Mouse (Mus musculus) cerebellum, adult 2 months (tissue): Measurements from ENCODE around the gene Has1. TPM values are rescaled to one million over a fixed set of nuclear protein-coding genes. Genes with fewer than 3 reads are reported as not detected.
"Not testable (repeated sequence)": the region's sequence is repeated elsewhere in the genome, so short reads cannot be mapped to it uniquely, and the experiment has no call there.

Experiments
- DNase-seq, 2 experiments: peaks; one replicate each; pipeline ENCODE4 v3.0.0; 2021
- H3K27ac ChIP-seq: fragments of 200-500 bp; 2 replicates; pipeline ENCODE4 v1.5.1; 2012; ENCODE audit warnings: low read length, control low read depth, inconsistent platforms; ENCODE audit not compliant: insufficient read depth
- H3K27me3 ChIP-seq: fragments of 200-500 bp; 2 replicates; pipeline ENCODE4 v1.6.1; 2012; ENCODE audit warnings: inconsistent platforms, mild to moderate bottlenecking, low read length, moderate library complexity; ENCODE audit not compliant: control insufficient read depth, insufficient read depth
- H3K4me1 ChIP-seq: fragments of 200-500 bp; 2 replicates; pipeline ENCODE4 v1.6.1; 2011; ENCODE audit warnings: low read length; ENCODE audit not compliant: control insufficient read depth, insufficient read depth
- H3K4me3 ChIP-seq: fragments of 200-500 bp; replicated peaks from 2 replicates; pipeline ENCODE3; 2011; ENCODE audit warnings: mild to moderate bottlenecking, low read depth, low read length, control low read depth; ENCODE audit not compliant: insufficient read depth
- CTCF ChIP-seq: fragments of 200-500 bp; IDR thresholded peaks from 2 replicates; pipeline ENCODE4 v1.5.1; 2011; ENCODE audit warnings: low read depth, mild to moderate bottlenecking, control low read depth, low read length, moderate library complexity, borderline replicate concordance; ENCODE audit not compliant: insufficient read depth
- POLR2A ChIP-seq: fragments of 200-500 bp; IDR thresholded peaks from 2 replicates; pipeline ENCODE4 v1.6.1; 2011; ENCODE audit warnings: low read length, control low read depth, borderline replicate concordance; ENCODE audit not compliant: insufficient read depth
- WGBS: fragments of 180-500 bp; shearing (Covaris S2); methylation state at CpG from one replicate; pipeline ENCODE4 v1.1.7; 2018; 5-methylcytosine and 5-hydroxymethylcytosine counted together
- polyA plus RNA-seq: library from polyadenylated mRNA; depleted of rRNA; stranded (reverse); fragments of >200 nt; gene quantifications from 2 replicates; pipeline ENCODE4 v1.2.3, GENCODE M21; 2012

Gene Has1
- polyA plus RNA-seq, 1 experiment: 0.93 TPM

DNA sequence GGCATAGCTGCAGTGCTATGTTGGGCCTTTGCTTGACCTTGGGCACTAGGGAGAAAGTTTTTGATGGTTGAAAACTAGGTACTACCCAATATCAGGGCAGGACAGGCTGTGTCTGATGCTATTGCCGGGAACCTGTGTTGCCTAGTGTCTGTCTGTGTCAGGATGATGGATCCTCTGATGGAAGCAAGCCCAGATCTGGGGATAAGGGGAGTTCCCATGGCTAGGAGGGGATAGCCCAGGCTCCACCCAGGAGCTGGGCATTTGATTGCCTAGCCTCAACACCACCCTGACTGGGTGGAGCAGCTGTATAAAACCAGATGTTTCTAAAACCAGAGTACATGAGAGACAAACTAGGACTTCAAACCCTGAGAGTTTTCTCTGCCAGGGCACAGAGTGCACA is 1.6 kb upstream of the Has1 start:
- no peak overlapping the region for H3K27ac ChIP-seq
- TF ChIP-seq CTCF: no peak
- no peak for TF ChIP-seq POLR2A
- no peak for DNase-seq
- no peaks in the 10 kb centered on the region for H3K27me3 ChIP-seq
- H3K4me3 ChIP-seq: no peak overlapping the region
- 44% methylated on average over 1 of the region's 1 CpGs for WGBS
- H3K4me1 ChIP-seq: no peaks in the 10 kb centered on the region

DNA sequence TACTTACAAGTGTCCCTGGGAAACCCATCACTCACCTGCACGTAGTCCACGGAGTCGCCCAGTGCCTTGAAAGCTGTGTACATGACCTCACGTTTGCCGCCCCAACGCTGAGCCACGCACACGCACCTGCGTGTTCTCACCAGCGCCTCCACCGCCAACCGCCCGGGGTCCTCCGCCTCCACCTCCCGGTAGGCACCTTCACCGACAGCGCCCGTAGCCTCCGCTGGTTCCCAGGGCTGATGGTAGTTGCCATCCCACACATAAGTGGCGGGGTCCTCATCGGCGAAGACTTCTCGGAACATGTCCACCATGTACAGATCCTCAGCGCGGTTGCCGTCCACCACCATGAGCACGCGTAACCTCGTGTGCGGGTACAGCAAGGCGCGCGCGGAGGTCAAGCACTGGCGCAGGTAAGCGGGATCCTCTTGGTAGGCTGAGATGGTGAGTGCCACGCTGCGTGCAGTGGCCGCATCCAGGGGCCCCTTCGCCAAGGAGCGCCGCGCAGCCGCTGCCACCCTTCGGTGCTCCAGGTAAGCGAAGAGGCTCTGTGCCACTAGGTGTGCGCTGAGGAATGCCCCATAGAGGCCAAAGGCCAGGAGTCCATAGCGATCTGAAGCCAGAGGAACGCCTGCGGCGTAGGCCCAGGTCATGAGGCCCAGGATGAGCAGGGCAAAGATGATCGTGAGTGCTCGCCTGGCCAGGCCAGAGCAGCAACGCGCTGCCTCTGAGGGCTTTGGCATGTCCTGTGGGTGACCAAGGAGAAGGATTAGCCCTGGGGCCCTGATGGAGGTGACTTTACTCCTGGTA is 4.9 kb downstream of the Has1 start:
- peak in 1 of 2 experiments; percentile 21 for DNase-seq

DNA sequence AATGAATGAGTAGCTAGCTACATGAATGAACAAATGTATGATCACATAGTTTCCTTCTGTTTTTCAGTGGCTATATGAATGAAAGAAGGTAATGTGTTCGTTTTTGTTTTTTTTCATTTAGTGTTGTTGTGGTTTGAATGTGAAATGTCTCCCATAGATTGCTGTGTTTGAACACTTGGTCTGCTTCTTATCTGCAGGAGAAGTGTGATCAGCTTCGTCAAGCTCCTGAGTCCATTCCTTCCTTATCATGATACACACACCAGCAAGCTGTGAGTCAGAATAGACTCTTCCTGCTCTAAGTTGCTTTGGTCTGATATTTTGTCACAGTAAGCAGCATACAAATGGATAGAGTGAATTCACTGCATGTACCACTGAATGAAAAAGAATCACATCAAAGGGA is 6.0 kb downstream of the Has1 start:
- Histone ChIP-seq H3K27me3 (no peaks in the 10 kb centered on the region), H3K4me1 (no peaks in the 10 kb centered on the region), H3K4me3 (no peak overlapping the region), H3K27ac (no peak overlapping the region)
- DNase-seq: no peak
- no peak for TF ChIP-seq CTCF
- no peak for TF ChIP-seq POLR2A
- 85% methylated on average over 2 of the region's 2 CpGs for WGBS

More for the DNA sequence above, 4.9 kb downstream of the Has1 start:
- Histone ChIP-seq H3K27ac (no peak overlapping the region), H3K4me3 (peak overlapping the region; percentile 4), H3K27me3 (no peaks in the 10 kb centered on the region), H3K4me1 (no peaks in the 10 kb centered on the region)
- WGBS: 30% methylated on average over 55 of the region's 55 CpGs
- TF ChIP-seq CTCF (no peak), POLR2A (no peak)

DNA sequence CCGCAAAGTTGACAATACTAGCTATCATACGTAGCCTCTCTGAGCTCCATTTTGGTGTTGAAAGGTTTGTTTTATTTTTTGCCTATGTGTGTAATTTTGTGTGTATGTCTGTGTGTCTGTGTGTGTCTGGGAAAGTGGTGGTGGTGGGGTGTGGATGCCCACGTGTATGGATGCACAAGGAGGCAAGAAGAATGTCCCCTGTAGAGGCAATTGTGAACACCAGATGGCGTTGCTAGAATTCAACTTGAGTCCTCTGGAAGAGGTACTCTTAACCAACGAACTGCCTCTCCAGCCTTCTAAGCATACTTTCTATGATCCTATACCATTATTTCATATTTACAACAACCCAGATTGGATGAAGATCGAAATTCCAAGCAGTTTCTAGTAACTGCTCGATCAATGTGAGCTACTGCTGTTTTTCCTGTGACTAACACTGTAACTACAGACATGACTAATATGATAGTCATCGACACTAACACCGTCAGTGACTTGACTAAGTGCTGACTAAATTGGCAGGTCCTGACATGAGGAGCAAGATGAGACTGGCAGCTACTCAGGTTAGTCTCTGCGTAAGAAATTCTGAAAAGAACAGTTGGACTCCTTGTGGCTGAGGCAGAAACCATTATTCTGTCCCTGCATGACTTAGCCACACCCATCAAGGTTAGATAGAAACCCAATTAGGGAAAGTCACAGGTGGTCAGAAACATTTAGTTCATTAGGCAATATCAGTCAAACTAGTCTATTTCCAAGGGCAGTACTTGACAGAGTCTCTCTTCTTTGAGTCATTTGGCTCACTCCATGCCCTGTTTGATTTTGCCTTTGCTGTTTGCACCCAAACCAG is 9.6 kb downstream of the Has1 start:
- Histone ChIP-seq H3K27ac (no peak overlapping the region), H3K27me3 (no peaks in the 10 kb centered on the region), H3K4me3 (no peak overlapping the region), H3K4me1 (no peaks in the 10 kb centered on the region)
- 64% methylated on average over 10 of the region's 10 CpGs for WGBS
- DNase-seq: peak in 1 of 2 experiments; percentile 16
- 0 out of 2 replicates have a peak, but pooled peaks have one; percentile 16 for TF ChIP-seq CTCF
- no peak for TF ChIP-seq POLR2A

DNA sequence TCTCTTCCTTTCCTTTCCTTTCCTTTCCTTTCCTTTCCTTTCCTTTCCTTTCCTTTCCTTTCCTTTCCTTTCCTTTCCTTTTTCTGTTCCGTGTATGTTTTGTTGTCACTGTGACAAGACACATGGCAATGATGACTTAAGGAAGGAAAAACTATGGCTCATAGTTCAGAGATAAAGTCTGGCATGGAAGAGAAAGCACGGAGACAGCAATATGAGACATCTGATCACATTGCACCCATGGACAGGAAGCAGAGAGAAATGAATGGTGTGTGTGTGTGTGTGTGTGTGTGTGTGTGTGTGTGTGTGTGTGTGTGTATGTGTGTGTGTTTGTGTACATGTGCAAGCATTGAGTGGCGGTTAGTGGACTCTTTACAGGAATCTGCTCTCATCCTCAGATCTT is 10.4 kb downstream of the Has1 start:
- H3K4me1 ChIP-seq, H3K27ac ChIP-seq, H3K27me3 ChIP-seq, H3K4me3 ChIP-seq, DNase-seq: not testable (repeated sequence)
- 85% methylated on average over 3 of the region's 3 CpGs for WGBS

- peak; percentile 12; the same call in 1 of the 2 replicates for TF ChIP-seq POLR2A
- TF ChIP-seq CTCF: no peak
- WGBS: 52% methylated on average over 27 of the region's 27 CpGs
- no peaks in the 10 kb centered on the region; the same call in 1 of the 2 replicates for H3K4me1 ChIP-seq
These were observed 11.3 kb downstream of the Has1 start for GRCm38 (mm10) chr17:17843534-17844261.

GRCm38 (mm10) chr17:17840796-17841195 is 14.2 kb downstream of the Has1 start:
- no peak for DNase-seq
- peaks cover 4% of the 10 kb centered on the region for H3K4me1 ChIP-seq
- no peaks in the 10 kb centered on the region for H3K27me3 ChIP-seq
- H3K27ac ChIP-seq: no peak overlapping the region
- 91% methylated on average over 7 of the region's 7 CpGs for WGBS
- no peak overlapping the region for H3K4me3 ChIP-seq
- TF ChIP-seq CTCF (no peak), POLR2A (no peak)

More at GRCm38 (mm10) chr17:17843534-17844261, 11.3 kb downstream of the Has1 start:
- DNase-seq: peak in 1 of 2 experiments; percentile 33
- Histone ChIP-seq H3K27ac (no peak overlapping the region), H3K27me3 (no peaks in the 10 kb centered on the region), H3K4me3 (no peak overlapping the region)
